Mouse (Mus musculus) MEL (cell line): ENCODE measurements around the gene Vax1. TPM values are rescaled to one million over a fixed set of nuclear protein-coding genes. Genes with fewer than 3 reads are reported as not detected.

Experiments used
- DNase-seq: peaks from one replicate; pipeline ENCODE4 v3.0.0; 2011; ENCODE audit warnings: low read depth, low spot score
- H3K27ac ChIP-seq: 2 replicates; pipeline ENCODE4 v1.5.1; 2012; ENCODE audit warnings: low read depth, mild to moderate bottlenecking, control low read depth, low read length, moderate library complexity; ENCODE audit not compliant: control insufficient read depth
- H3K27me3 ChIP-seq, 2 experiments: fragments of 150-350 bp in 1 of 2; sonication (generic) in 1 of 2; 2 replicates each; pipeline ENCODE4 v1.6.1; 2012; ENCODE audit warnings: low read length in 2 of 2, mild to moderate bottlenecking in 2 of 2, improper control_type of control experiment in 1 of 2, moderate library complexity in 1 of 2; ENCODE audit not compliant: insufficient read depth in 2 of 2, control insufficient read depth in 1 of 2
- H3K36me3 ChIP-seq, 2 experiments: 2 replicates each; pipeline ENCODE4 v1.6.1; 2012 to 2014; ENCODE audit warnings: low read length in 2 of 2, improper control_type of control experiment in 1 of 2, inconsistent platforms in 1 of 2, mild to moderate bottlenecking in 1 of 2; ENCODE audit not compliant: insufficient read depth in 2 of 2, control insufficient read depth in 1 of 2
- H3K4me1 ChIP-seq, 2 experiments: fragments of 150-350 bp in 1 of 2; sonication (generic) in 1 of 2; 2 replicates each; pipeline ENCODE4 v1.6.1; 2012; ENCODE audit warnings: low read length in 2 of 2, improper control_type of control experiment in 1 of 2, mild to moderate bottlenecking in 1 of 2; ENCODE audit not compliant: insufficient read depth in 2 of 2, control insufficient read depth in 1 of 2
- H3K4me3 ChIP-seq, 2 experiments: fragments of 150-350 bp in 1 of 2; sonication (generic) in 1 of 2; 2 replicates each; pipeline ENCODE4 v1.5.1; 2012; ENCODE audit warnings: low read depth in 2 of 2, low read length in 2 of 2, mild to moderate bottlenecking in 2 of 2, moderate library complexity in 2 of 2, control low read depth in 1 of 2, improper control_type of control experiment in 1 of 2; ENCODE audit not compliant: control insufficient read depth in 1 of 2, insufficient read depth in 1 of 2
- H3K79me2 ChIP-seq: 2 replicates; pipeline ENCODE4 v1.6.1; 2012; ENCODE audit warnings: mild to moderate bottlenecking, low read length, moderate library complexity; ENCODE audit not compliant: control insufficient read depth, poor library complexity, insufficient read depth
- H3K9ac ChIP-seq: 2 replicates; pipeline ENCODE4 v1.6.1; 2012; ENCODE audit warnings: low read depth, mild to moderate bottlenecking, control low read depth, low read length, moderate library complexity; ENCODE audit not compliant: control insufficient read depth, poor library complexity, severe bottlenecking
- H3K9me3 ChIP-seq: fragments of 150-350 bp; sonication (generic); replicated peaks from 2 replicates; pipeline ENCODE4 v1.6.1; 2012; ENCODE audit warnings: mild to moderate bottlenecking, low read length, improper control_type of control experiment, moderate library complexity; ENCODE audit not compliant: insufficient read depth
- EP300 ChIP-seq, 2 experiments: IDR thresholded peaks; 2 replicates each; pipeline ENCODE4 v1.6.1; 2011; ENCODE audit warnings: improper control_type of control experiment in 2 of 2, low read length in 2 of 2, low read depth in 1 of 2, mild to moderate bottlenecking in 1 of 2
- GATA1 ChIP-seq: IDR thresholded peaks from 2 replicates; pipeline ENCODE4 v1.6.1; 2011; ENCODE audit warnings: low read depth, low read length, improper control_type of control experiment
- HCFC1 ChIP-seq: IDR thresholded peaks from 2 replicates; pipeline ENCODE4 v1.6.1; 2012; ENCODE audit warnings: low read depth, mild to moderate bottlenecking, inconsistent platforms, low read length, improper control_type of control experiment, moderate library complexity
- MXI1 ChIP-seq: IDR thresholded peaks from 2 replicates; pipeline ENCODE4 v1.6.1; 2011; ENCODE audit warnings: mild to moderate bottlenecking, low read depth, low read length, improper control_type of control experiment
- MYC ChIP-seq: IDR thresholded peaks from 2 replicates; pipeline ENCODE4 v1.6.1; 2011; ENCODE audit warnings: low read depth, mild to moderate bottlenecking, low read length, improper control_type of control experiment, moderate library complexity
- NELFE ChIP-seq: IDR thresholded peaks from 2 replicates; pipeline ENCODE4 v1.6.1; 2011; ENCODE audit warnings: low read depth, low read length, improper control_type of control experiment
- POLR2A ChIP-seq, 2 experiments: IDR thresholded peaks; 2 replicates each; pipeline ENCODE4 v1.6.1; 2011 to 2012; ENCODE audit warnings: low read length in 2 of 2, mild to moderate bottlenecking in 2 of 2, control low read depth in 1 of 2, improper control_type of control experiment in 1 of 2, low read depth in 1 of 2, moderate library complexity in 1 of 2; ENCODE audit not compliant: control insufficient read depth in 1 of 2, insufficient read depth in 1 of 2, poor library complexity in 1 of 2
- POLR2AphosphoS2 ChIP-seq: IDR thresholded peaks from 2 replicates; pipeline ENCODE4 v1.6.1; 2011; ENCODE audit warnings: low read length, improper control_type of control experiment
- POLR2AphosphoS5 ChIP-seq: IDR thresholded peaks from 2 replicates; pipeline ENCODE4 v1.6.1; 2012; ENCODE audit warnings: low read depth, borderline replicate concordance, mild to moderate bottlenecking, inconsistent platforms, low read length, moderate library complexity, mixed read lengths
- RCOR1 ChIP-seq: IDR thresholded peaks from 2 replicates; pipeline ENCODE4 v1.6.1; 2012; ENCODE audit warnings: low read depth, mild to moderate bottlenecking, inconsistent platforms, low read length, improper control_type of control experiment
- TBP ChIP-seq: IDR thresholded peaks from 2 replicates; pipeline ENCODE4 v1.8.0; 2011; ENCODE audit warnings: low read depth, low read length, improper control_type of control experiment
- UBTF ChIP-seq: IDR thresholded peaks from 2 replicates; pipeline ENCODE4 v1.6.1; 2012; ENCODE audit warnings: low read depth, mild to moderate bottlenecking, inconsistent platforms, low read length, improper control_type of control experiment, moderate library complexity, borderline replicate concordance; ENCODE audit not compliant: insufficient read depth
- USF2 ChIP-seq, 2 experiments: IDR thresholded peaks; 2 replicates each; pipeline ENCODE4 v1.6.1; 2011 to 2012; ENCODE audit warnings: improper control_type of control experiment in 2 of 2, low read length in 2 of 2, borderline replicate concordance in 1 of 2, inconsistent platforms in 1 of 2, low read depth in 1 of 2, mild to moderate bottlenecking in 1 of 2; ENCODE audit not compliant: insufficient read depth in 1 of 2
- polyA plus RNA-seq, 2 experiments: library from polyadenylated mRNA; stranded (reverse) in 1 of 2; unstranded in 1 of 2; fragments of >175 nt in 1 of 2; fragments of >200 nt in 1 of 2; gene quantifications; 2 replicates each; pipeline versions ENCODE4 v1.2.1 to v1.2.4; 2012; ENCODE audit warnings: low replicate concordance in 2 of 2, low read depth in 1 of 2; ENCODE audit not compliant: insufficient read length in 2 of 2, insufficient read depth in 1 of 2, missing spikeins in 1 of 2
- total RNA-seq: library from RNA; depleted of rRNA; stranded (reverse); fragments of 300-350 nt; gene quantifications from 2 replicates; pipeline ENCODE4 v1.2.3, GENCODE M21; 2012

Vax1 gene
- total and polyA plus RNA-seq, 3 experiments, result not detected

DNA sequence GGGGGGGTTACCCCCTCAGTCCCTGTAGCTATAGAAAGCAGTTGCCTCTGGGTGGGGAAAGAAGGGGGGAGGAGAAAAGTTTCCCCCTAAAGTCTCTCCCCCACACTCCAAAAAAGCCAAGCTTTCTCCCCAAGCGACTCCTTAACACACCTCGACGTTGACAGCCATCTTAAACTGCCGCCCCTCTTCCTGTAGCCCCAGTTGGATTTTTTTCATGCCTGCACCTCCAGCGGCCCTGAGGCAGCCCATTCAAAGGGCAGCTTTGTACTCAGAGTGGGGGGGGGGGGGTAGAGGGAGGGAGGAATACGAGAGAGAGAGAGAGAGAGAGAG, 875 bp upstream of the Vax1 start:
- H3K9me3 ChIP-seq, result no peaks in the 10 kb centered on the region
- no peaks in the 10 kb centered on the region for H3K4me1 ChIP-seq
- no peaks in the 10 kb centered on the region for H3K27me3 ChIP-seq
- no peak overlapping the region for H3K4me3 ChIP-seq
- H3K27ac ChIP-seq, result no peak overlapping the region
- H3K36me3 ChIP-seq, result no peaks in the 10 kb centered on the region
- no peak for DNase-seq
- no peak for TF ChIP-seq RCOR1
- TF ChIP-seq MYC, result no peak
- TF ChIP-seq POLR2AphosphoS2, result no peak
- TF ChIP-seq EP300 (IDR thresholded peaks at IDR 0.05; ENCODE audit: low read depth in 1 of 2, low read length in 2 of 2), result no peak
- no peak for TF ChIP-seq USF2 (IDR thresholded peaks at IDR 0.05; ENCODE audit: borderline replicate concordance in 1 of 2, insufficient read depth in 1 of 2, low read depth in 1 of 2, low read length in 2 of 2)
- no peak for TF ChIP-seq MXI1
- no peak for TF ChIP-seq TBP
- no peak for TF ChIP-seq UBTF
- TF ChIP-seq, all 39 proteins: peak for 0
- no peaks in the 10 kb centered on the region for H3K79me2 ChIP-seq
- H3K9ac ChIP-seq, result no peak overlapping the region

DNA sequence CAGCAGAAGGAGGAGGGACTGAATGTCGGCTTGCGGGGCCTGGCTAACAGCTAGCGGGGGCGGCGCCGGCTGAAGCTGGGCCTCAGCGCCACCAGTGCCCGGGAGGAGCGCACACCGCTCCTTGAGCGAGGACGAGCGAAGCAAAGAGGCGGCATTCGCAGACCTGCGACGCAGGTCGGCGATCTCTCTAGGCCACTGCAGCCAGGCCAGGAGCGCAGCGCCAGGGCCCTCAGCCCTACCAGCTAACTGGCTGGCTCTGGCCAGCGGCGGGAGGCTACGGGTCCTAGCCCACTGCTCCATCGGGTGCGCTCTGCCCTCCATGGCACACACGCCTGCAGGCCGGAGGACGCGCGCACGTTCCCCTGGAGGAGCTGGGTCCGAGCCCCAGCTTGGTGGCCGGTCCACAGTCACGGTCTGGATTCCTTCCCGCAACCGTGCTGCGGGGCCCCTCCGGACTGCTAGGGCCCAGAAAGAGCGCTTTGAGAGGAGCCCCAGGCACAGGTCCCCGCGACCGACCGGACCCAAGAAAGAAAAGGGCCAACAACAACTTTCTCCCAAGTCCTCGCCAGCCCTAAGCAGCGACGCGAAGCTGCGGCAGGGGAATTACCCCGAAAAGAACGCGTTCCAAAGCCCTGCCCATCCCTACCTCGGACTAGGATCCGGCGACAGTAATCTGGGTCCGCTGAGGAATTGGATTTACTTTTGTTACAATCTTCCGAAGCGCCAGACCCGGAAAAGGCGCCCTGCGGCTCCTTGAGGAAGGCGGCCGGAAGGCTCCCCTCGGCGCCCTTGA, 517 bp downstream of the Vax1 start:
- no peak for DNase-seq
- H3K9ac ChIP-seq, result no peak overlapping the region
- H3K27ac ChIP-seq, result no peak overlapping the region
- no peaks in the 10 kb centered on the region for H3K36me3 ChIP-seq
- no peaks in the 10 kb centered on the region for H3K27me3 ChIP-seq
- H3K9me3 ChIP-seq, result no peaks in the 10 kb centered on the region
- no peak overlapping the region for H3K4me3 ChIP-seq
- no peaks in the 10 kb centered on the region for H3K79me2 ChIP-seq
- no peaks in the 10 kb centered on the region for H3K4me1 ChIP-seq
- TF ChIP-seq HCFC1 (no peak), GATA1 (no peak), POLR2A (IDR thresholded peaks at IDR 0.05; ENCODE audit: control insufficient read depth in 1 of 2, insufficient read depth in 1 of 2, low read depth in 1 of 2, low read length in 2 of 2, poor library complexity in 1 of 2) (no peak), POLR2AphosphoS5 (no peak), NELFE (no peak)

- Histone ChIP-seq H3K9me3 (no peaks in the 10 kb centered on the region), H3K79me2 (no peaks in the 10 kb centered on the region)
- TF ChIP-seq MYC (no peak), MXI1 (no peak)
- TF ChIP-seq, all 39 proteins: peak for 0
- H3K27me3 ChIP-seq, result no peaks in the 10 kb centered on the region
- no peaks in the 10 kb centered on the region for H3K4me1 ChIP-seq
- no peak overlapping the region for H3K9ac ChIP-seq
- no peak overlapping the region for H3K27ac ChIP-seq
- DNase-seq, result no peak
- no peaks in the 10 kb centered on the region for H3K36me3 ChIP-seq
- H3K4me3 ChIP-seq, result no peak overlapping the region
Measured at GRCm38 (mm10) chr19:59168386-59168905, 1.4 kb downstream of the Vax1 start.
